Mouse (Mus musculus) CH12.LX (cell line): ENCODE results near the gene Zfp580. TPM values are rescaled to one million over a fixed set of nuclear protein-coding genes. Genes with fewer than 3 reads are reported as not detected.
A peak's percentile ranks its signal among the peaks of the same experiment; 100 is the strongest.
"Not testable (repeated sequence)": the region's sequence is repeated elsewhere in the genome, so short reads cannot be mapped to it uniquely, and the experiment has no call there.

Experiments
- DNase-seq: peaks from one replicate; pipeline ENCODE4 v3.0.0-alpha.2; 2013; ENCODE audit errors: extremely low read depth
- H3K27ac ChIP-seq: 2 replicates; pipeline ENCODE4 v1.5.1; 2012; ENCODE audit warnings: low read depth, mild to moderate bottlenecking, control low read depth, moderate library complexity; ENCODE audit not compliant: insufficient read depth
- H3K27me3 ChIP-seq: replicated peaks from 2 replicates; pipeline ENCODE3; 2012; ENCODE audit warnings: inconsistent platforms
- H3K36me3 ChIP-seq, 2 experiments: replicated peaks in 1 of 2; 2 replicates each; pipeline versions ENCODE3 to v1.6.1; 2012; ENCODE audit warnings: inconsistent platforms in 1 of 2, low read length in 1 of 2, mild to moderate bottlenecking in 1 of 2, mixed read lengths in 1 of 2, moderate library complexity in 1 of 2; ENCODE audit not compliant: control insufficient read depth in 1 of 2, insufficient read depth in 1 of 2
- H3K4me1 ChIP-seq, 2 experiments: 2 replicates each; pipeline ENCODE4 v1.6.1; 2012; ENCODE audit warnings: inconsistent platforms in 1 of 2, moderate library complexity in 1 of 2; ENCODE audit not compliant: insufficient read depth in 2 of 2, control insufficient read depth in 1 of 2
- H3K4me2 ChIP-seq: 2 replicates; pipeline ENCODE4 v1.6.1; 2012; ENCODE audit warnings: low read depth, mild to moderate bottlenecking, control low read depth; ENCODE audit not compliant: poor library complexity, insufficient read depth, severe bottlenecking
- H3K4me3 ChIP-seq, 3 experiments: fragments of 150-350 bp in 1 of 3; sonication (generic) in 1 of 3; replicated peaks in 1 of 3; 2 replicates each; pipeline versions ENCODE3 to v1.5.1; 2011 to 2012; ENCODE audit warnings: low read depth in 2 of 3, low read length in 2 of 3, mild to moderate bottlenecking in 2 of 3, moderate library complexity in 2 of 3, control low read depth in 1 of 3, improper control_type of control experiment in 1 of 3, inconsistent platforms in 1 of 3, mixed read lengths in 1 of 3; ENCODE audit not compliant: poor library complexity in 1 of 3
- H3K79me2 ChIP-seq: replicated peaks from 2 replicates; pipeline ENCODE4 v1.6.1; 2012; ENCODE audit warnings: mild to moderate bottlenecking, moderate library complexity; ENCODE audit not compliant: control insufficient read depth, poor library complexity, insufficient read depth, severe bottlenecking; ENCODE audit errors: extremely low read depth
- H3K9ac ChIP-seq: 2 replicates; pipeline ENCODE4 v1.6.1; 2012; ENCODE audit warnings: low read depth, mild to moderate bottlenecking, control low read depth, moderate library complexity; ENCODE audit not compliant: insufficient read depth
- H3K9me3 ChIP-seq: replicated peaks from 2 replicates; pipeline ENCODE3; 2012; ENCODE audit warnings: low read length, inconsistent platforms, mixed read lengths
- BHLHE40 ChIP-seq: IDR thresholded peaks from 2 replicates; pipeline ENCODE4 v1.6.1; 2011; ENCODE audit warnings: mild to moderate bottlenecking, low read depth, low read length, improper control_type of control experiment
- CTCF ChIP-seq, 2 experiments: IDR thresholded peaks in 1 of 2; conservative IDR thresholded peaks in 1 of 2; 2 replicates each; pipeline ENCODE4 v1.5.1; 2011 to 2012; ENCODE audit warnings: low read depth in 2 of 2, low read length in 2 of 2, improper control_type of control experiment in 1 of 2, inconsistent platforms in 1 of 2, mild to moderate bottlenecking in 1 of 2, moderate library complexity in 1 of 2
- E2F4 ChIP-seq: IDR thresholded peaks from 2 replicates; pipeline ENCODE4 v1.6.1; 2011; ENCODE audit warnings: low read depth, low read length, improper control_type of control experiment; ENCODE audit not compliant: insufficient replicate concordance
- ETS1 ChIP-seq: conservative IDR thresholded peaks from 2 replicates; pipeline ENCODE4 v1.6.1; 2012; ENCODE audit warnings: low read depth, mild to moderate bottlenecking, inconsistent platforms, low read length, improper control_type of control experiment, moderate library complexity
- IRF4 ChIP-seq: IDR thresholded peaks from 2 replicates; pipeline ENCODE4 v1.6.1; 2014; ENCODE audit warnings: low read depth, mild to moderate bottlenecking, inconsistent platforms, low read length, improper control_type of control experiment
- JUND ChIP-seq: conservative IDR thresholded peaks from 2 replicates; pipeline ENCODE4 v1.6.1; 2011; ENCODE audit warnings: low read depth, low read length, improper control_type of control experiment
- MAFK ChIP-seq: IDR thresholded peaks from 2 replicates; pipeline ENCODE4 v1.6.1; 2011; ENCODE audit warnings: low read length, improper control_type of control experiment; ENCODE audit not compliant: insufficient replicate concordance
- MEF2A ChIP-seq: IDR thresholded peaks from 2 replicates; pipeline ENCODE4 v1.6.1; 2014; ENCODE audit warnings: low read depth, mild to moderate bottlenecking, inconsistent platforms, low read length, improper control_type of control experiment, borderline replicate concordance
- NELFE ChIP-seq: IDR thresholded peaks from 2 replicates; pipeline ENCODE4 v1.6.1; 2011; ENCODE audit warnings: low read depth, low read length, improper control_type of control experiment
- NRF1 ChIP-seq: IDR thresholded peaks from 2 replicates; pipeline ENCODE4 v1.6.1; 2014; ENCODE audit warnings: low read depth, mild to moderate bottlenecking, inconsistent platforms, low read length, improper control_type of control experiment, moderate library complexity
- PAX5 ChIP-seq: IDR thresholded peaks from 2 replicates; pipeline ENCODE4 v1.6.1; 2012; ENCODE audit warnings: low read length, inconsistent platforms, mixed read lengths
- RAD21 ChIP-seq: IDR thresholded peaks from 2 replicates; pipeline ENCODE4 v1.6.1; 2011; ENCODE audit warnings: low read depth, mild to moderate bottlenecking, low read length, improper control_type of control experiment, moderate library complexity
- RCOR1 ChIP-seq: conservative IDR thresholded peaks from 2 replicates; pipeline ENCODE4 v1.6.1; 2012; ENCODE audit warnings: low read depth, mild to moderate bottlenecking, inconsistent platforms, low read length, improper control_type of control experiment
- SMC3 ChIP-seq: IDR thresholded peaks from 2 replicates; pipeline ENCODE4 v1.6.1; 2011; ENCODE audit warnings: low read depth, low read length, improper control_type of control experiment
- TBP ChIP-seq: conservative IDR thresholded peaks from 2 replicates; pipeline ENCODE4 v1.6.1; 2011; ENCODE audit warnings: low read depth, low read length, improper control_type of control experiment
- TCF12 ChIP-seq: IDR thresholded peaks from 2 replicates; pipeline ENCODE4 v1.6.1; 2014; ENCODE audit warnings: low read depth, mild to moderate bottlenecking, inconsistent platforms, low read length, improper control_type of control experiment
- UBTF ChIP-seq: IDR thresholded peaks from 2 replicates; pipeline ENCODE4 v1.6.1; 2012; ENCODE audit warnings: low read depth, mild to moderate bottlenecking, inconsistent platforms, low read length, improper control_type of control experiment, moderate library complexity
- USF2 ChIP-seq: conservative IDR thresholded peaks from 2 replicates; pipeline ENCODE4 v1.6.1; 2011; ENCODE audit warnings: low read depth, low read length, improper control_type of control experiment
- ZC3H11A ChIP-seq: IDR thresholded peaks from 2 replicates; pipeline ENCODE4 v1.6.1; 2012; ENCODE audit warnings: low read depth, mild to moderate bottlenecking, inconsistent platforms, low read length, improper control_type of control experiment
- ZNF384 ChIP-seq: IDR thresholded peaks from 2 replicates; pipeline ENCODE4 v1.6.1; 2012; ENCODE audit warnings: low read depth, low read length, improper control_type of control experiment, inconsistent platforms
- dilution Hi-C: fragments of 300-500 bp; cut with MboI; formaldehyde crosslinking; loops from 2 replicates; pipeline ENCODE4 v1.14.3; 2020; ENCODE audit warnings: low sequenced_read_pairs; ENCODE audit not compliant: extremely low pct_unique_long_range_greater_than_20kb, extremely low pct_ligation_motif_present
- in situ Hi-C: fragments of 300-500 bp; cut with MboI; formaldehyde crosslinking; loops from 3 replicates; pipeline ENCODE4 v1.14.3; 2019; ENCODE audit warnings: low sequenced_read_pairs, low pct_ligation_motif_present, low pct_unique_long_range_greater_than_20kb, mixed read lengths
- polyA plus RNA-seq: library from polyadenylated mRNA; unstranded; fragments of >175 nt; gene quantifications from 2 replicates; pipeline ENCODE4 v1.2.1, GENCODE M21; 2012; ENCODE audit warnings: low read depth; ENCODE audit not compliant: insufficient read length
- total RNA-seq, 2 experiments: library from RNA; depleted of rRNA; stranded (reverse); fragments of 300-350 nt in 1 of 2; fragments of >200 nt in 1 of 2; gene quantifications; 2 replicates each; pipeline ENCODE4 v1.2.3; 2012 to 2014

Gene Zfp580
- total and polyA plus RNA-seq, 3 experiments, result 1.2 to 15.6 (median 2.6) TPM

- no peak overlapping the region for H3K4me2 ChIP-seq
- no peak for DNase-seq
- peaks cover 18 to 30% of the 10 kb centered on the region in 2 experiments for H3K36me3 ChIP-seq
- H3K4me3 ChIP-seq, result no peak overlapping the region
- peaks cover 4 to 38% of the 10 kb centered on the region in 2 experiments for H3K4me1 ChIP-seq
- H3K79me2 ChIP-seq, result peaks cover 22% of the 10 kb centered on the region
- peaks cover 6% of the 10 kb centered on the region for H3K9me3 ChIP-seq
- no peak overlapping the region for H3K27ac ChIP-seq
- H3K27me3 ChIP-seq, result no peaks in the 10 kb centered on the region
- no peak overlapping the region for H3K9ac ChIP-seq
- dilution Hi-C loops (no loop called here), in situ Hi-C loops (no loop called here)
- TF ChIP-seq PAX5, result no peak
- TF ChIP-seq CTCF (conservative IDR thresholded peaks at IDR 0.05 in 1 of 2, IDR thresholded peaks at IDR 0.05 in 1 of 2; ENCODE audit: low read depth in 2 of 2, low read length in 2 of 2), result peak in 1 of 2 experiments; percentile 13; a peak in 1 of 4 replicates
These were observed 34.0 kb upstream of the Zfp580 start for GRCm38 (mm10) chr7:5017352-5017751.

- Histone ChIP-seq H3K79me2 (peaks cover 24% of the 10 kb centered on the region), H3K4me1 (peaks cover 0 to 38% of the 10 kb centered on the region in 2 experiments; a peak in 2 of 4 replicates), H3K9ac (no peak overlapping the region), H3K27me3 (no peaks in the 10 kb centered on the region), H3K4me2 (no peak overlapping the region), H3K9me3 (peaks cover 6% of the 10 kb centered on the region), H3K4me3 (no peak overlapping the region), H3K36me3 (peaks cover 19 to 30% of the 10 kb centered on the region in 2 experiments), H3K27ac (no peak overlapping the region)
- dilution Hi-C loops (no loop called here), in situ Hi-C loops (no loop called here)
- no peak for TF ChIP-seq MAFK
- no peak for TF ChIP-seq TCF12
- no peak for TF ChIP-seq RCOR1
- no peak for TF ChIP-seq ZC3H11A
- no peak for TF ChIP-seq ETS1
- TF ChIP-seq JUND, result no peak
- TF ChIP-seq PAX5, result no peak
- TF ChIP-seq CTCF (conservative IDR thresholded peaks at IDR 0.05 in 1 of 2, IDR thresholded peaks at IDR 0.05 in 1 of 2; ENCODE audit: low read depth in 2 of 2, low read length in 2 of 2), result no peak
- TF ChIP-seq ZNF384, result no peak
- no peak for TF ChIP-seq MEF2A
- no peak for TF ChIP-seq UBTF
- TF ChIP-seq RAD21, result no peak
- no peak for TF ChIP-seq USF2
- no peak for TF ChIP-seq TBP
- TF ChIP-seq NRF1, result no peak
- no peak for TF ChIP-seq NELFE
- no peak for TF ChIP-seq BHLHE40
- TF ChIP-seq SMC3, result no peak
- TF ChIP-seq E2F4, result no peak
- no peak for TF ChIP-seq IRF4
- DNase-seq, result no peak
These were observed 33.4 kb upstream of the Zfp580 start for GRCm38 (mm10) chr7:5017931-5018330.

- peaks cover 28% of the 10 kb centered on the region for H3K79me2 ChIP-seq
- H3K4me2 ChIP-seq, result peak overlapping the region; percentile 73; the same call in 1 of the 2 replicates
- H3K9me3 ChIP-seq, DNase-seq, H3K27me3 ChIP-seq, in situ Hi-C loops, dilution Hi-C loops: not testable (repeated sequence)
- H3K36me3 ChIP-seq, result peaks cover 28 to 47% of the 10 kb centered on the region in 2 experiments
- H3K4me1 ChIP-seq, result peaks cover 0 to 35% of the 10 kb centered on the region in 2 experiments; a peak in 2 of 4 replicates
- peak overlapping the region; percentile 27 for H3K27ac ChIP-seq
- H3K9ac ChIP-seq, result peak overlapping the region; percentile 66
- H3K4me3 ChIP-seq, result peak overlapping the region; percentile 41 to 82 (median 59)
These were observed 31.8 kb upstream of the Zfp580 start for GRCm38 (mm10) chr7:5019576-5019975.
